Mouse (Mus musculus) heart, postnatal 36 days (tissue): ENCODE results near the gene Tmem189. TPM values are rescaled to one million over a fixed set of nuclear protein-coding genes. Genes with fewer than 3 reads are reported as not detected.

ENCODE experiments used
- DNase-seq, 2 experiments: peaks; one replicate each; pipeline ENCODE4 v3.0.0; 2021 to 2022
- intact Hi-C: fragments of 180-260 bp; cut with DNase I; formaldehyde crosslinking; loops from one replicate; pipeline ENCODE4 v1.15.1; 2025
- microRNA-seq, 2 experiments: library from miRNA; unstranded; fragments of <30 nt; microRNA quantifications; one replicate each; pipeline ENCODE4 v1.2.0; 2021; ENCODE audit warnings: borderline number of aligned reads in 2 of 2
- total RNA-seq, 2 experiments: library from RNA; stranded (reverse); gene quantifications; 2 replicates each; pipeline ENCODE4 v1.2.3; 2021

The Tmem189 gene
- total RNA-seq, 2 experiments from 2014 or later, result 26.6 to 29.9 TPM

DNA sequence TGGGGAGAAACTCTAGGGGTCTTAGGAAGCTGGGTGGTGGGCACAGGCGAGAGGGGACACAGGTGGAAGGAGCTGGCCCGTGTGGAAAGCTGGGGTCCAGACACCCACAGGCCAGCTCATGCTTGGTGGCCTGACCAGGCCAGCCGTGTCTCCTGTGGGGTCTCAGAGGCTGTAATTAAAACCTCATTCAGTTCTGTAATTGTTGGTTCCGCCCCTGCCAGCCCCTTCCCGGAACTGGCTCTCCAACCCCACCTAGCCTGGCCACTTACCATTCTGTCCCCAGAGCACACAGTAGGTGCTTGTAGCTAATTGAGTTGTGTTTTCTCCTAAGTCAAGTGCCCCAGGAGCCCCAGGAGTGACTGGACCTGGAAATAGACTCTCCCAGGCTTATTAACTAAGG is 90.4 kb downstream of the Tmem189 start:
- no peak for DNase-seq
- intact Hi-C loops, result no loop called here

DNA sequence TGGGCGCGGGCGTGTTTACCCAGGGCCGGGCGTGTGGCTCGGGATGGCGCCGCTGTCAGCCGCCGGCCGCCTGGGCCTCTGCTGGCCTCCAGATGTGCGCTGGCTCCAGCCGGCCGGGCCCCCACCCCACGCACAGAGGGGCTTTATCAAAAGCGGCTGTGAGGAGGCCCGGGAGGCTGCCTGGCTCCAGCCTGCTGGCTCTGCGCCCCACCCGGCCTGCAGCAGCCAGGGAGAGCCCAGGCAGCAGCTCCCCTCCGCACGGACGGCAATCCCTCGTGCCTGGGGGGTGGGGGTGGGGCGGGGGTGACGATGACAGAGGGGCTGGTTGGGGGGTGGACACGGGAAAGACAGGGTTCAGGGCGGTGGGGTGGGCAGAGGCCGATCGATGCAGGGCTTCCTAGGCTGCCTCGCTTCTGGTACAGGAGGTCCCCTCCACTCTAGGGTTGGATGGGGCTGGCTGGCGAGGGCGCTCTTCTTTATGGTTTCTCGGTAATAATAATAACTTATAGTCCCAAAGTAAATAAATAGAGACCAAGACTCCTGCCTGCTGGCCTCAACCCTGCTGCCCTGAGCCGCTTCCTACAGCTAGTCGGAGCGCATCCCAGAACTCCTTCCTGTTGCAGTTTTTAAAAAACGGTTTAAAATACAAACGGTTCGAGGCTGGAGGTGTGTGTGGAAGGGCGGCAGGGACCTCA is 92.0 kb downstream of the Tmem189 start:
- intact Hi-C loops, result no loop called here
- DNase-seq, result peak in 1 of 2 experiments; percentile 59

DNA sequence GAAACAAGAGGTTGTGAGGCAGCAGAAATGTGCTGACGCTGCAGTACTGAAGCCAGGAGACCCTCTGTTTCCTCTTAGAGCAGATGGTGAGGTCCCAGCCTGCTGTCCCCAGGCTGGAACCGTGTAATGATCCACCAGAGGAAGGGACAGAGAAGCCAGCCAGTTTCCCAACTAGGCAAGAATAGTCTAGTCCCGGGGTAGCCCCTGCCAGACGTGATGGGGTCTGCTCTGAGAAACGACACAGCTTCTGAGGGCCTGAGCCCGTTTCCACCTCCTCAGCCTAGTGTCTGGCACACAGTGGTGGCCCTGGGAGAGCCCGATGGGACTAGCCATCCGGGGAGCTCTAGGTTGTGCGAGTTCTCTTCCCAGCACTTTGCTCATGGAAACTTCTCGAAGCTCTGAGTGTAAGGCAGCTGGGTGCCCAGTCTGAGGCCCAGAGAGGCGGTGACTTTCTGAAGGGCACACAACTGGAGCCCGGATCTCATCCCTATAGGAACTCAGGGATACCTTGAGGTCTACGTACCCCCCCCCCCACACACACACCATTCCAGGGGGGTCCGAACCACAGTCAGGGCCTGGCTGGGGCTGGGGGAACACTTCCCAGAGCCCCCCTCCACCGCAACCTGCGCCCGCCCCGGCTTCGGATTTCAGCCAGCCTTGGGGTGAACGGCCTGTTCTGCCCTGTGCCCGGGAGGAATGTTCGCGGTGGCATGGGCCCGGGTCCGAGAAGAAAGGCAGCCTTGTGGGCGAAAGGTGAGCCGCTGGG is 92.7 kb downstream of the Tmem189 start:
- no peak for DNase-seq
- intact Hi-C loops, result no loop called here

DNA sequence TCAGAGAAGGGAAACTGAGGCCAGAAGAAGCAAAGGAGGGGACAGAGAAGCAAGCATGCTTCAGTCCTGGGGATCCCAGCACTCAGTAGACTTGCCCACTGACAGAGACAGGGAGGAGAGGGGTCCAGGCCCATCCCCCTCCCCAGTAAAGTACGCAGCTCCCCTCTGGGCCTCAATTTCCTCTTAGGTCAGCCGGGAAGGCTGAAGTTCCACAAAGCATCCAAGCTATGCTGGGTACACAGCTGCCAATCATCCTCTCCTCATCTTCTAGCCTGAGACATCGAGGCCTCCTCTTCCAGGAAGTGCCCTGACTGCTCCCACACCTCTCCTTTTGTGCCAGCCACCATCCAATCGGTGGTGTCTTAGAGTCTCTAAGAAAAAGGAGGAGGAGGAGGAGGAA is 93.4 kb downstream of the Tmem189 start:
- DNase-seq, result no peak
- intact Hi-C loops, result no loop called here

DNA sequence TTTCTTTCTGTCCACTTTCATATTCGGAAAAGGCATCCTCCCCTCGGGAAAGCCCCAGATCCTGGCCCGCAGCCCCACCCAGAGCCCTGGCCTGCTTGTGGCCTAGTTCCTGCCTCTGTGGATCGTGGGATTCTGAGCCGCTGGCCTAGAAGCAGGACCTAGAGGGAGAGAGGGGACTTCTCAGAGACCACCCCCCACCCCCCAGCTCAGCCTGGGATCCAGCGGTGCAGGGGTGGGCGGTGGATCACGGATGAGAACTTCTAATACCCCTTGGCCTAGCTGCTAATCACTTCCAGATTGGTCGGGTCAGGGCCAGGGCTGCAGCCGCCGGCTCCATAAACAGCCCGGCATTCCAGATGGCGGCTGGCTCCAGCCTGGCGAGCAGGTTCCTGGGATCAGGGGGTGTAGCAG is 93.9 kb downstream of the Tmem189 start:
- intact Hi-C loops, result loop anchor here (2.0 kb wide), 1 partner anchor 31 kb away; no protein-coding TSS in a partner anchor
- peak; percentile 65 to 80 for DNase-seq

DNA sequence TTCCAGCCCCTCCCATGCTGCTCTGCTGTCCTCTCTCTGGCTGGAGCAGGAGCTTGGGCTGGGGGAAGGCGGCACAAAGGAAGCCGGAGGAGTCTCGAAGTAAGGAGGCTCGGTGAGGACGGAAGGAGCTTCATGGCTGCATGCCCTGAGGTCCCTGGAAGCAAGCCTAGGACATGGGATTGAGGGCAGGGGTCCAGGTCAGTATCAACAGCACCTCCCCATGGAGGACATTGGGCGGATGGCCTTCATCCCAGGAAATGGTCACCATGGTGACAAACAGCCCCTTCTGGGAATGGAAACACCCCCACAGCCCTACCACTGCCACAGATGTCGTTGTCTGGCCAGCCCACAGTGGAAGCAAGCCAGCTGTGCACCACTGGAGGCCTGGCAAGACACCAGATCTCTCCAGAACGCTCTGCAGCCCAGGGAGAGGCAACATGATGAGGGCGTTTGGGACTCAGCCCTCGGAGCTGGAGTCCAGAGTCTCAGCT is 95.1 kb downstream of the Tmem189 start:
- peak; percentile 93 to 96 for DNase-seq
- intact Hi-C loops, result loop anchor here (2.0 kb wide), 1 partner anchor 30 kb away; no protein-coding TSS in a partner anchor

DNA sequence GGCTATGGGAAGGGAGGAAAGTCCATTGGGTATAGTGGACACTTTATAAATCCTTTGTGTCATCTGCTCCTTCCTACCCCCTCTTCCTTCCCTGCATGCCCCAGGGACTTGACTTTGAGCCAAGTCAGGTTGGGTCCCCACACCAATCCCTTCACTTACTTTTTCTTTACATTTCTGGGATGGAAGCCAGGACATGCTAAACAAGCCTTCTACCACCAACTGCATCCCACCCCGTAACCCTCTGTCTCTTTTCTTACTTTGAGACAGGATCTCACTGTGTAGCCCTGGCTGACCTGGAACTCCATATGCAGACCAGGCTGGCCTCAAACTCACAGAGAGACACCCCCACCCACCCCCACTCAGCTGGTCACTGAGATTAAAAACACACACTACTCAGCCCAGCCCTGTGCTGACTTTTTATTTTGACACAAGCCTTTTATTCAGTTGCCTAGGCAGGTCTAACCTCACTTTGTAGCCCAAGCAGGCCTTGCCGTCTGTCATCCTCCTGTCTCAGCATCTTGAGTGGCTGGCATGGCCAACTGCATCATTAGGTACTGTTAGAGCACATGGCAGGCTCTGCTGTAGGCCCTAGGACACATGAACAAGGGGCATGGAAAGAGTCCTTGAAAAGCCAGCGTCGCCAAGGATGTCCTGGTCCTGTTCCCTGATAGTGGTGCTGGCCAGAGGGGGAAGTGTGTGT is 95.9 kb downstream of the Tmem189 start:
- no peak for DNase-seq
- intact Hi-C loops, result loop anchor here (2.0 kb wide), 1 partner anchor 29 kb away; no protein-coding TSS in a partner anchor

Small RNAs within 50 kb of the gene (microRNA-seq; reads per million reads assigned to microRNA genes)
- gene Gm22355, result 0 reads per million in 2 experiments

Other genes with a start within 250 kb of the Tmem189 start
- gene Rnf114, start 197.2 kb downstream of the Tmem189 start, total RNA-seq, result 10 to 100 TPM; 68.2 to 70.1 TPM
- gene Spata2, start 196.9 kb downstream of the Tmem189 start, total RNA-seq, result 10 to 100 TPM; 13.6 to 14.6 TPM
- 1 to 10 TPM; 1.5 to 2.0 TPM for gene Snai1, start 151.6 kb downstream of the Tmem189 start, total RNA-seq
- gene Ube2v1, start 57.7 kb downstream of the Tmem189 start, total RNA-seq, result 100 to 1,000 TPM; 111 to 114 TPM
- 10 to 100 TPM; 14.0 to 20.7 TPM for gene Gm20431, start 28.3 kb downstream of the Tmem189 start, total RNA-seq
- gene Cebpb, start 907 bp downstream of the Tmem189 start, total RNA-seq, result 100 to 1,000 TPM in 1 of 2 experiments, 10 to 100 TPM in 1; 93.7 to 108 TPM
- 10 to 100 TPM; 19.5 to 22.3 TPM for gene Ptpn1, start 242.2 kb upstream of the Tmem189 start, total RNA-seq